Comparison of ENCODE assay signal across 32 mouse cellular contexts in genomic region chr11:84549258-84549791, GRCm38 (mm10). TPM values are rescaled to one million over a fixed set of nuclear protein-coding genes. Genes with fewer than 3 reads are reported as not detected.
"Had no signal": no experiment of that assay in that cellular context is flagged by ENCODE, and none has a peak within 500 bp of the region (broad histone marks: within the 10 kb centered on the region; RNA-seq: fewer than 3 reads in every experiment).

No protein-coding gene starts in this region.

- H3K4me3 ChIP-seq: gastrocnemius, adult 2 months; heart, embryonic 10.5 days; heart, embryonic 12.5 days; hindbrain, embryonic 10.5 days; hindbrain, embryonic 12.5 days; intestine, embryonic 15.5 days; layer of hippocampus, adult 2 months; left cerebral cortex, adult 2 months; limb, embryonic 10.5 days; limb, embryonic 12.5 days; liver, embryonic 13.5 days; liver, embryonic 15.5 days had no signal

- H3K36me3 ChIP-seq: heart, embryonic 10.5 days; heart, embryonic 12.5 days; hindbrain, embryonic 10.5 days; hindbrain, embryonic 12.5 days; intestine, embryonic 15.5 days; limb, embryonic 10.5 days; limb, embryonic 12.5 days; liver, embryonic 13.5 days; liver, embryonic 15.5 days had no signal

- H3K9me3 ChIP-seq: heart, embryonic 10.5 days; intestine, embryonic 15.5 days; limb, embryonic 10.5 days; liver, embryonic 15.5 days had no signal

- H3K4me2 ChIP-seq: heart, embryonic 12.5 days; hindbrain, embryonic 12.5 days; hindbrain, embryonic 14.5 days; intestine, embryonic 15.5 days; limb, embryonic 12.5 days; liver, embryonic 11.5 days; liver, embryonic 13.5 days; liver, embryonic 15.5 days had no signal

- H3K4me1 ChIP-seq: heart, embryonic 10.5 days; heart, embryonic 12.5 days; intestine, embryonic 15.5 days; limb, embryonic 12.5 days; liver, embryonic 13.5 days; liver, embryonic 15.5 days had no signal

- DNase-seq: gastrocnemius, adult 2 months; gastrocnemius, postnatal 10 days; gastrocnemius, postnatal 25 days; heart, adult 18-20 months; heart, postnatal 10 days; heart, postnatal 4 days; kidney, adult 18-20 months; kidney, adult 8-10 months; kidney, postnatal 10 days; kidney, postnatal 25 days; kidney, postnatal 4 days; layer of hippocampus, adult 9-11 months; layer of hippocampus, postnatal 36 days; liver; liver, embryonic 13.5 days had no signal

- H3K27me3 ChIP-seq: intestine, embryonic 15.5 days had no signal

- ATAC-seq: hindbrain, embryonic 16.5 days; inflammation-experienced regulatory T-cells, adult 6 months; intestine, embryonic 15.5 days; intestine, postnatal 0 days had no signal

- H3K9ac ChIP-seq: heart, embryonic 12.5 days; hindbrain, embryonic 12.5 days; hindbrain, embryonic 14.5 days; intestine, embryonic 15.5 days; limb, embryonic 12.5 days; liver, embryonic 13.5 days; liver, embryonic 15.5 days had no signal

- H3K27ac ChIP-seq: gastrocnemius, adult 2 months; heart, embryonic 10.5 days; hindbrain, embryonic 10.5 days; hindbrain, embryonic 12.5 days; hindbrain, embryonic 14.5 days; intestine, embryonic 15.5 days; layer of hippocampus, adult 2 months; left cerebral cortex, adult 2 months; limb, embryonic 10.5 days; limb, embryonic 12.5 days; liver, embryonic 13.5 days; liver, embryonic 15.5 days had no signal

RNA-seq across cellular contexts. Expression of gene Lhx1, which starts 24.0 kb away (rescaled TPM):
- polyA plus RNA-seq: heart, embryonic 14.5 days; heart, embryonic 16.5 days; inflammation-experienced regulatory T-cells, adult 6 months; limb, embryonic 12.5 days had no signal
